Mouse (Mus musculus) liver, adult 2 months (tissue): Measurements from ENCODE around the gene Lrrc8a. TPM values are rescaled to one million over a fixed set of nuclear protein-coding genes. Genes with fewer than 3 reads are reported as not detected.

ENCODE experiments used
- DNase-seq: peaks from one replicate; pipeline ENCODE4 v3.0.0-alpha.2; 2011; ENCODE audit warnings: low read depth, low spot score; ENCODE audit errors: extremely low read depth
- H3K27ac ChIP-seq: fragments of 200-500 bp; replicated peaks from 2 replicates; pipeline ENCODE4 v1.5.1; 2012; ENCODE audit warnings: low read depth, mild to moderate bottlenecking, control low read depth, inconsistent platforms, low read length; ENCODE audit not compliant: insufficient read depth
- H3K27me3 ChIP-seq: fragments of 200-500 bp; 2 replicates; pipeline ENCODE4 v1.6.1; 2012; ENCODE audit warnings: mild to moderate bottlenecking, moderate library complexity, low read length, inconsistent platforms; ENCODE audit not compliant: control insufficient read depth, insufficient read depth
- H3K36me3 ChIP-seq: fragments of 200-500 bp; 2 replicates; pipeline ENCODE4 v1.6.1; 2012; ENCODE audit warnings: low read length, inconsistent platforms; ENCODE audit not compliant: control insufficient read depth, insufficient read depth
- H3K4me1 ChIP-seq: fragments of 200-500 bp; 2 replicates; pipeline ENCODE4 v1.6.1; 2011; ENCODE audit warnings: low read length; ENCODE audit not compliant: control insufficient read depth, insufficient read depth
- H3K4me3 ChIP-seq: fragments of 200-500 bp; 2 replicates; pipeline ENCODE4 v1.5.1; 2011; ENCODE audit warnings: low read depth, mild to moderate bottlenecking, control low read depth, low read length, moderate library complexity; ENCODE audit not compliant: insufficient read depth
- H3K79me2 ChIP-seq: fragments of 200-500 bp; 2 replicates; pipeline ENCODE4 v1.6.1; 2012; ENCODE audit warnings: inconsistent platforms, mild to moderate bottlenecking, low read length, moderate library complexity; ENCODE audit not compliant: control insufficient read depth, insufficient read depth
- H3K9ac ChIP-seq: fragments of 200-500 bp; 2 replicates; pipeline ENCODE4 v1.6.1; 2012; ENCODE audit warnings: low read depth, mild to moderate bottlenecking, control low read depth, inconsistent platforms, low read length
- CTCF ChIP-seq: fragments of 200-500 bp; IDR thresholded peaks from 2 replicates; pipeline ENCODE4 v1.5.1; 2011; ENCODE audit warnings: low read depth, low read length, control low read depth
- POLR2A ChIP-seq: fragments of 200-500 bp; IDR thresholded peaks from 2 replicates; pipeline ENCODE4 v1.6.1; 2011; ENCODE audit warnings: low read length, control low read depth; ENCODE audit not compliant: insufficient read depth; ENCODE audit errors: extremely low read depth
- WGBS: fragments of 180-500 bp; shearing (Covaris S2); methylation state at CpG from one replicate; pipeline ENCODE4 v1.1.7; 2018; 5-methylcytosine and 5-hydroxymethylcytosine counted together
- polyA plus RNA-seq: library from polyadenylated mRNA; depleted of rRNA; stranded (reverse); fragments of >200 nt; gene quantifications from 2 replicates; pipeline ENCODE4 v1.2.3, GENCODE M21; 2012; rRNA removed
- total RNA-seq: library from RNA; depleted of rRNA; stranded (reverse); fragments of >200 nt; gene quantifications from 2 replicates; pipeline ENCODE4 v1.2.3, GENCODE M21; 2014; rRNA removed

The Lrrc8a gene
- 8.5 and 14.0 TPM in 2 replicates for total RNA-seq
- polyA plus RNA-seq = 22.6 and 24.1 TPM in 2 replicates

DNA sequence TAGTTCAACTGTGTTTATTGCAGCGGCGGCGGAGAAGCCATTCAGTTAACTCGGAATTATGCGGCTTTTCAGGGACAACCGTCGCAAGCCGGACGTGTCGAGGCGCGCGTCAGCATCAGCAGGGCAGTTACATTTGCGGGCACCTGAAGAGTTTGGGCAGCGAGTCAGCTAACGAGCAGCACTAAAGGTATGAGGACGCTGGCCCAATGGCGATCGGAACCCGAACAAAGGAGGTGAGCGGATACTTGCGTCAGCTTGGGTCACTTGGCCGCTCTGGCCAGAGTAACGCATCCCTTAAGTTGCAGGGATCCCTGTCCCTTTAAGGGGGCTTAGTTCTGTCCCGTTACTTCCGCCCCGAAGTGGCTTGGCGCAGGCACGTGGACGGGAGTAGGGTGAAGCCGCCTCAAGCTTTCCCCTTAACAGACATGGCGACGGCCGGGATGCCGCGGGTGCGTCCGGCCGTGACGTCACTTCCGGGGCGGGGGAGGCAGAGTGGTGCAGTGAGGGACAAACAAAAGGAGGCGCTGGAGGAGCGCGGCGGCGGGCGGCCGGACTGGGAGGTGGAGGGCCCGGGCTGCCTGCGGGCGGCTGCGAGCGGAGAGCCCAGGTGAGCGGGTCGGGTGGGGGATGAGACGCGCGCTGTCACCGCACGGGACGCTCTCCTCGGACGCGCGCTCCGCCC lies at the start of gene Lrrc8a:
Gene Lrrc8a (plus strand): TSS at position 517 of the 682 bp plus-strand sequence.
- peak within 1 kb of the TSS; percentile 81 for H3K9ac ChIP-seq
- H3K79me2 ChIP-seq = peaks cover 28% of the 10 kb centered on the region
- peaks cover 6% of the 10 kb centered on the region; the same call in 1 of the 2 replicates for H3K36me3 ChIP-seq
- under 1% methylated on average over 66 of the region's 67 CpGs for WGBS
- TF ChIP-seq CTCF = peak; percentile 40
- TF ChIP-seq POLR2A = peak; percentile 75
- H3K27me3 ChIP-seq = no peaks in the 10 kb centered on the region
- DNase-seq = peak; percentile 97
- H3K27ac ChIP-seq = peak within 1 kb of the TSS; percentile 65
- H3K4me3 ChIP-seq = peak within 1 kb of the TSS; percentile 72
- peaks cover 25% of the 10 kb centered on the region for H3K4me1 ChIP-seq

DNA sequence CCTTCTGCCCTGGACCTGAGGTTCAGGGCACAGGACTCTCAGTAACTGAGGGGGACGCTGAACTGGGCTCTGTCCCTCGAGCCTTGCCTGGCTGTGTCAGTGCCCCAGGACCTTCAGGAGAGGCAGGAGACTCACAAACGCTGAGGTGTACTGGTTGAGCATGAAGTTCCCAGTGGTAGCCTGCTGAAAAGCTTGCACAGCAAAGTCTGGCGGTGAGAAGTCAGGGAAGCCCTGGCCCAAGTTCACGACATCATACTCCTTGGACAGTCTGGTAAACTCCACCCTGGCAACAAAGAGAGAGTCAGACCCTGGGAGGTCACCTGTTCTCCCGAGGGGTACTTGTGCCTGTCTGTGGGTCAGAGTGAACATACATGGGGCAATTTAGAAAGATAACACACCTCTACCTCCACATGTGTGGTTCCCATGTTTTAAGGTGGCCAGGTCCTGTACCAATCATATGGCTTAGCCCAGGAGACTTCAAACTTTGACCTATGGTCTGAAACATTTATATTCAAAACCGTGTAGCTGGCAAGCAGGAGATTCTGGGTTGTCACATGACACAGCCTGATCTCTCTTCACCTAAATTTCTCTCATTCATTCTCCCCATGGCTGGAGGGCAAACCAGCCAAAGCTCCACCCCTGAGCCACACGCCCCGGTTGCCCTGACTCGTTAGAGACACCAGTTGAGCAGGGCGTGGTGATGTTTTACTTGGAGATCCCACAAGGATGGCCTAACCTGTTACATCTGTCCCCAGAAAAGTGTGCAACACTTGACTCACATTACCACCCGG lies 45.5 kb upstream of the Lrrc8a start:
- no peak overlapping the region for H3K9ac ChIP-seq
- WGBS = 54% methylated on average over 12 of the region's 12 CpGs
- no peak overlapping the region for H3K27ac ChIP-seq
- no peak for DNase-seq
- no peak for TF ChIP-seq POLR2A
- no peak for TF ChIP-seq CTCF
- no peaks in the 10 kb centered on the region for H3K27me3 ChIP-seq
- H3K79me2 ChIP-seq = peaks cover 8% of the 10 kb centered on the region; the same call in 1 of the 2 replicates
- peaks cover 5% of the 10 kb centered on the region; the same call in 1 of the 2 replicates for H3K4me1 ChIP-seq
- H3K36me3 ChIP-seq = peaks cover 27% of the 10 kb centered on the region
- no peak overlapping the region for H3K4me3 ChIP-seq

DNA sequence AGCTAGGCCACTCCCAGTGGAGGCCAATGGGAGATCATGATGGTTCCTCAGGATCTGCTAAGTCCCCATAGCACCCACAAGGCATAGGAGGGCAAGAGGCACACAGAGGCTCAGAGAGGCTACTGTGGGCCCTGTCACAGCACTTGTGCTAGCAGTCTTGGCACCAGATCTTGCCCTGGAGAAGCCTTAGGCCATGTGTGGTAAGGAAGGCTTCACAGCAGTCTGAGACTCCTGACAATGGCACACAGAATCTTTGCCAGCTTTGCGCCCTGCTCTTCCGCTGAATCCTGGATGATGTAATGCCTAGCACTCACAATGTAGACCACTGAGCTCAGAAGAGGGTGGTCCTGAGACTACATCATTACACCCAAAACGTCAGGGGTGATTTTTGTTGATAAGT lies 42.9 kb upstream of the Lrrc8a start:
- WGBS = 74% methylated on average over 3 of the region's 3 CpGs

DNA sequence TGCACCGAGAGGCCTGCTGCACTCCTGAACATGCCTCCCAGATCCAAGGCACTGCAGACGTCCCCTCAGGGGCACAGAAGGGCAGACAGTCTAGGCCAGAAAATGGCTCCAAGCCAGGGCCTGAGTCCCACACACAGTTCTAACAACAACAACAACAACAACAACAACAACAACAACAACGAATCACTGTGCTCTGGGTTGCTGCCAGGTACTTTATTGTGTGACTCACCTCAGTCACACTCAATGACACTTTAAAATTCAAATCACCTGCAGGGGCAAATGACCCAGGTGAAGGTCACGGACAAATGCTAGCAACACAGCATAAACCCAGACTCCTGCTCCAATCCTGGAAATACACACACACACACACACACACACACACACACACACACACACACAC lies 39.5 kb upstream of the Lrrc8a start:
- TF ChIP-seq POLR2A (no peak), CTCF (no peak)
- Histone ChIP-seq H3K4me3 (no peak overlapping the region), H3K9ac (peak overlapping the region; percentile 22), H3K27me3 (no peaks in the 10 kb centered on the region), H3K79me2 (peaks cover 22% of the 10 kb centered on the region; the same call in 1 of the 2 replicates), H3K4me1 (peaks cover 37% of the 10 kb centered on the region), H3K36me3 (0 out of 2 replicates have a peak, but pooled peaks cover 5% of the 10 kb centered on the region), H3K27ac (peak overlapping the region; percentile 58)
- peak; percentile 63 for DNase-seq
- 30% methylated on average over 4 of the region's 4 CpGs for WGBS

More for the DNA sequence above, 42.9 kb upstream of the Lrrc8a start:
- DNase-seq = no peak
- Histone ChIP-seq H3K4me3 (no peak overlapping the region), H3K36me3 (peaks cover 16% of the 10 kb centered on the region), H3K79me2 (peaks cover 18% of the 10 kb centered on the region; the same call in 1 of the 2 replicates), H3K4me1 (peaks cover 20% of the 10 kb centered on the region), H3K27ac (0 out of 2 replicates have a peak overlapping the region, but pooled peaks have one; percentile 16), H3K27me3 (no peaks in the 10 kb centered on the region), H3K9ac (no peak overlapping the region)
- no peak for TF ChIP-seq CTCF
- no peak for TF ChIP-seq POLR2A

DNA sequence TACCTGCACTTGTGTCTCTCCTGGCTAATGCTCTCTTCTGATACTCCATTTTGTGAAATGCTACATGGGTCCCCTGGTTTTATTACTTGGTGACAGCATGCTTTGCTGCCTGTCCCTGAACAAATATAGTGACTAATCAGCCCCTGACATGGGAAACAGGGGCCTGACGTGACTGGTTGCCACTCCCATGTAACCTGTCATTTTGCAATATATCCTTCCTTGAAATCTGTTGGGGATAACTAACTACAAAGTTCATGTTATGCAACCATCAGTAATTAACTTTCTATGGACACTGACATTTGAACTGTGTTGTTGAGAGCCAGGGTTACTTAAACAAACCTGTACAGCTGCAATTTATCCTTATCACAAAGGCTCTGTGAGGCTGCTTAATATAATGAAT lies 37.5 kb upstream of the Lrrc8a start:
- DNase-seq = peak; percentile 100
- no peaks in the 10 kb centered on the region for H3K27me3 ChIP-seq
- no peak for TF ChIP-seq POLR2A
- TF ChIP-seq CTCF = no peak
- peak overlapping the region; percentile 97 for H3K27ac ChIP-seq
- 0 out of 2 replicates have a peak, but pooled peaks cover 2% of the 10 kb centered on the region for H3K36me3 ChIP-seq
- 44% methylated on average over 1 of the region's 1 CpGs for WGBS
- H3K4me1 ChIP-seq = peaks cover 38% of the 10 kb centered on the region
- peak overlapping the region; percentile 81 for H3K9ac ChIP-seq
- peak overlapping the region; percentile 15 for H3K4me3 ChIP-seq
- H3K79me2 ChIP-seq = peaks cover 19% of the 10 kb centered on the region; the same call in 1 of the 2 replicates
